In genomic region chr7:84756261-84756660, GRCm38 (mm10) we compare ENCODE assay signal across 26 mouse cellular contexts.
"Had no signal": no experiment of that assay in that cellular context is flagged by ENCODE, and none has a peak within 500 bp of the region (broad histone marks: within the 10 kb centered on the region; RNA-seq: fewer than 3 reads in every experiment).

No protein-coding gene starts in this region.

- ATAC-seq: hindbrain, embryonic 16.5 days; inflammation-experienced regulatory T-cells, adult 6 months; intestine, embryonic 15.5 days; intestine, postnatal 0 days had no signal

- H3K4me3 ChIP-seq: gastrocnemius, adult 2 months; heart, adult 2 months; heart, embryonic 13.5 days; heart, embryonic 15.5 days; hindbrain, embryonic 10.5 days; hindbrain, embryonic 12.5 days; intestine, embryonic 15.5 days; layer of hippocampus, adult 2 months; left cerebral cortex, adult 2 months; limb, embryonic 10.5 days; limb, embryonic 12.5 days had no signal

- DNase-seq: gastrocnemius, adult 2 months; gastrocnemius, postnatal 10 days; gastrocnemius, postnatal 25 days; heart, adult 2 months; heart, postnatal 4 days; kidney, adult 18-20 months; kidney, adult 8-10 months; kidney, postnatal 10 days; kidney, postnatal 25 days; kidney, postnatal 4 days; liver had no signal

- H3K9ac ChIP-seq: heart, embryonic 13.5 days; heart, embryonic 15.5 days; hindbrain, embryonic 12.5 days; hindbrain, embryonic 14.5 days; intestine, embryonic 15.5 days; limb, embryonic 12.5 days had no signal

- H3K27ac ChIP-seq: gastrocnemius, adult 2 months; heart, adult 2 months; heart, embryonic 13.5 days; heart, embryonic 15.5 days; hindbrain, embryonic 10.5 days; hindbrain, embryonic 12.5 days; hindbrain, embryonic 14.5 days; intestine, embryonic 15.5 days; layer of hippocampus, adult 2 months; left cerebral cortex, adult 2 months; limb, embryonic 10.5 days; limb, embryonic 12.5 days had no signal

- H3K4me2 ChIP-seq: heart, embryonic 11.5 days; heart, embryonic 13.5 days; heart, embryonic 15.5 days; hindbrain, embryonic 12.5 days; hindbrain, embryonic 14.5 days; intestine, embryonic 15.5 days; limb, embryonic 12.5 days; liver, embryonic 11.5 days had no signal

- H3K4me1 ChIP-seq: heart, embryonic 13.5 days; heart, embryonic 15.5 days; hindbrain, embryonic 10.5 days; hindbrain, embryonic 12.5 days; intestine, embryonic 15.5 days; limb, embryonic 10.5 days; limb, embryonic 12.5 days had no signal

- H3K9me3 ChIP-seq: heart, embryonic 13.5 days; heart, embryonic 15.5 days; hindbrain, embryonic 10.5 days; hindbrain, embryonic 12.5 days; intestine, embryonic 15.5 days; limb, embryonic 10.5 days; limb, embryonic 12.5 days had no signal

- H3K36me3 ChIP-seq: heart, embryonic 13.5 days; heart, embryonic 15.5 days; hindbrain, embryonic 10.5 days; hindbrain, embryonic 12.5 days; intestine, embryonic 15.5 days; limb, embryonic 10.5 days; limb, embryonic 12.5 days had no signal

- H3K27me3 ChIP-seq: heart, embryonic 13.5 days; heart, embryonic 15.5 days; hindbrain, embryonic 12.5 days; intestine, embryonic 15.5 days; limb, embryonic 12.5 days had no signal
